Mouse (Mus musculus) midbrain, embryonic 11.5 days (tissue): ENCODE results near the gene Olfr603. TPM values are rescaled to one million over a fixed set of nuclear protein-coding genes. Genes with fewer than 3 reads are reported as not detected.
"Not testable (repeated sequence)": the region's sequence is repeated elsewhere in the genome, so short reads cannot be mapped to it uniquely, and the experiment has no call there.

Source experiments
- ATAC-seq: fragments of 200-750 bp; cut with Nextera tagmentation; 2 replicates; pipeline ENCODE4 v1.8.0; 2017; ENCODE audit warnings: moderate TSS enrichment, moderate library complexity; ENCODE audit not compliant: low FRiP score
- DNase-seq: peaks from one replicate; pipeline ENCODE4 v3.0.0; 2015; ENCODE audit warnings: low spot score; ENCODE audit errors: missing footprints
- H3K27ac ChIP-seq: fragments of 300-500 bp; sonication (generic); 2 replicates; pipeline ENCODE4 v1.5.1; 2014; ENCODE audit warnings: low read depth, low read length
- H3K27me3 ChIP-seq: fragments of 300-500 bp; sonication (generic); 2 replicates; pipeline ENCODE4 v1.6.1; 2014; ENCODE audit warnings: mild to moderate bottlenecking, low read length, moderate library complexity, mixed read lengths; ENCODE audit not compliant: control insufficient read depth, insufficient read depth
- H3K36me3 ChIP-seq: fragments of 300-500 bp; sonication (generic); 2 replicates; pipeline ENCODE4 v1.6.1; 2014; ENCODE audit warnings: mild to moderate bottlenecking, low read length, moderate library complexity, mixed read lengths; ENCODE audit not compliant: control insufficient read depth, insufficient read depth
- H3K4me1 ChIP-seq: fragments of 300-500 bp; sonication (generic); 2 replicates; pipeline ENCODE4 v1.6.1; 2014; ENCODE audit warnings: low read length; ENCODE audit not compliant: control insufficient read depth, insufficient read depth
- H3K4me2 ChIP-seq: fragments of 300-500 bp; sonication (generic); 2 replicates; pipeline ENCODE4 v1.6.1; 2014; ENCODE audit warnings: mild to moderate bottlenecking, moderate library complexity
- H3K4me3 ChIP-seq: fragments of 300-500 bp; sonication (generic); 2 replicates; pipeline ENCODE4 v1.5.1; 2014; ENCODE audit warnings: low read depth, low read length
- H3K9ac ChIP-seq: fragments of 300-500 bp; sonication (generic); 2 replicates; pipeline ENCODE4 v1.6.1; 2014; ENCODE audit warnings: low read length
- H3K9me3 ChIP-seq: fragments of 300-500 bp; sonication (generic); 2 replicates; pipeline ENCODE4 v1.6.1; 2016; ENCODE audit warnings: low read length; ENCODE audit not compliant: control insufficient read depth
- WGBS: fragments of 180-500 bp; shearing (Covaris S2); extraction: QIAGEN DNeasy Blood & Tissue Kit; methylation state at CpG from one replicate; pipeline ENCODE4 v1.1.7; 2014; 5-methylcytosine and 5-hydroxymethylcytosine counted together
- polyA plus RNA-seq: library from polyadenylated mRNA; unstranded; fragments of >200 nt; fragmentation: Nextera tagmentation; extraction: Ambion mirVana; gene quantifications from 2 replicates; pipeline ENCODE4 v1.2.1, GENCODE M21; 2014

Olfr603 gene
- not detected in 2 replicates for polyA plus RNA-seq

DNA sequence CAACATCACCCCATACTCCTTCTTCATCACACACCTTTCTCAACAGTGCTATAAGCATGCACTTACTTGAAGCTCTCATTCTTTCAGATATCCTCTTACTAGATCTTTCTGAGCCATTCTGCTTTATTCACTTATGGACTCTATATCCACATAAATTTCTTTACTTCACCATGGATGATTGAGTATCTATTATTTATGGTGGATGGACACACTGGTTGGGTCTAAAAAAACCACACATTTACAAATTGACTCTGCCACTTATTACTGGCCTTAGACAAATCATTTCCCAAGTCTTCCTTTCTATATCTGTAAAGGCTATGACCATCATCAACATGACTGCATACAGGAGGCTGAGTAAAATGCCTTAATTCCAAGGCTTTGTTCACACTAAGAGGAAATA, at the start of gene Olfr603:
Gene Olfr603 (minus strand): TSS at position 101 of the 400 bp plus-strand sequence.
- H3K9me3 ChIP-seq = no peaks in the 10 kb centered on the region
- no peak for ATAC-seq
- H3K36me3 ChIP-seq = no peaks in the 10 kb centered on the region
- no peak within 1 kb of the TSS for H3K9ac ChIP-seq
- H3K27me3 ChIP-seq = no peaks in the 10 kb centered on the region
- no peak within 1 kb of the TSS for H3K4me2 ChIP-seq
- no peaks in the 10 kb centered on the region for H3K4me1 ChIP-seq
- H3K27ac ChIP-seq = no peak within 1 kb of the TSS
- no peak within 1 kb of the TSS for H3K4me3 ChIP-seq
- no peak for DNase-seq

DNA sequence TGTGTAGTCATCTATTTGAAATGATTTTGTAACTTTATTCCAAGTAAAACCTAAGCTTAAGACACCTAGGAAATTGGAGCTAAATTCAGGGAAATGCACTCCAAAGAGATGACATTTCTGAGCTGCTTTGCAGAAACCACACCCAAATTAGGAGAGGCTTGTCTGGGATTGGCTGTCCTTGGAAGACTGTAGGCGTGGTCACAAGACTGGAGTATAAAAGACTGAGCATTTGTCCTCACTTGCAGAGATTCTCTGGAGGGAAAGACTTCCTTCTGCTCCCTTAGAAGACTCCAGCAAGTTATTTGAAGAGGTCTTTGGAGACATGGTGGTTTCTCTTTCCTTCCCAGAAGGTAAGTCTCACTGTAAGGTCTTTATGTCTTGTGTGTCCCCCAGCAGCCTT, 28.8 kb upstream of the Olfr603 start, which contains the start of gene Usp17lc:
Gene Usp17lc (plus strand): TSS at position 301 of the 400 bp plus-strand sequence.
- not testable (repeated sequence) for H3K4me3 ChIP-seq, H3K27ac ChIP-seq, H3K9me3 ChIP-seq, H3K36me3 ChIP-seq, H3K4me1 ChIP-seq, H3K4me2 ChIP-seq, H3K27me3 ChIP-seq, DNase-seq, ATAC-seq, H3K9ac ChIP-seq
- WGBS = 64% methylated on average over 1 of the region's 1 CpGs

DNA sequence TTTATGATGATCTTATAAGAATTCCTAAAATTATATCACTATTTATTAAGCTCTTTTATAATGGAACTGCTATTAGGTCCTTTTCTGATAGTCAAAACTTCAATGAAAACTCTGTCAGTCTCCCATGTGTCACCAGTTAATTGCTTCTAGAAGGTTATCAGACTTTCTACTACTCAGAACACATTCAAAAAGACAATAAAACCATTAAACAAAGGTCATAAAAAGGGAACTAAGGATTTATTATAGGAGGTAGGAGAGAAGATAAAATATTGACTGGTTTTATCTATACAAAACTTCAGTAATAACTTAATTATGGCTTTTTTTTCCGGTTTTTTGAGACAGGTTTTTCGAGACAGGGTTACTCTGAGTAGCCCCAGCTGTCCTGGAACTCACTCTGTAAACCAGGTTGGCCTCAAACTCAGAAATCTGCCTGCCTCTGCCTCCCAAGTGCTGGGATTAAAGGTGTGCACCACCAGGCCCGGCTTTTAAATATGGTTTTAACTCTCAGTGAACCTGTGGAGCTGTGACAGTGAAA, 20.6 kb upstream of the Olfr603 start:
- H3K4me3 ChIP-seq, H3K27ac ChIP-seq, H3K9me3 ChIP-seq, DNase-seq, H3K9ac ChIP-seq, H3K4me2 ChIP-seq, H3K4me1 ChIP-seq, H3K36me3 ChIP-seq, ATAC-seq, H3K27me3 ChIP-seq: not testable (repeated sequence)
- WGBS = 72% methylated on average over 3 of the region's 3 CpGs

DNA sequence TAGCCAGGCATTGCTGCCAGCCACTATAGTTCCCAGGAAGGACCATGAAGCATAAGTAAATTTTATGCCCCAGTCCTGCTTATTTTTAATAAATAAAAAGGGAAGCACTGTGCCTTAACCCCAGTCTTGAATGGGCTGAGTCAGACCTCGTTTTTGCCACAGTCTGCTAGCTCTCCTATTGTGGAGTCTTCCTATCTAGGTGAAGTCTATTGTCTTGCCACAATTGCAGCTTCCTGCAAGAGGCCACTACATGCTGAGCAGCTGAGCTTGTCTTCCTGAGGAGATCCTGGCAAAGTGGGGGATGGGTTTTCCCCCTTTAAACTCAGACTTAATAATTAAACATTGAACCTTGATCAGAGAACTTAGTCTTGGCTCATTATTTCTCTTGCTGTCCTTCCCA, 13.0 kb upstream of the Olfr603 start:
- Histone ChIP-seq H3K9me3 (no peaks in the 10 kb centered on the region), H3K36me3 (no peaks in the 10 kb centered on the region), H3K9ac (no peak overlapping the region), H3K27ac (no peak overlapping the region), H3K4me1 (no peaks in the 10 kb centered on the region), H3K4me2 (no peak overlapping the region), H3K27me3 (no peaks in the 10 kb centered on the region), H3K4me3 (no peak overlapping the region)
- no peak for DNase-seq
- no peak for ATAC-seq
- WGBS = 11% methylated on average over 1 of the region's 1 CpGs

DNA sequence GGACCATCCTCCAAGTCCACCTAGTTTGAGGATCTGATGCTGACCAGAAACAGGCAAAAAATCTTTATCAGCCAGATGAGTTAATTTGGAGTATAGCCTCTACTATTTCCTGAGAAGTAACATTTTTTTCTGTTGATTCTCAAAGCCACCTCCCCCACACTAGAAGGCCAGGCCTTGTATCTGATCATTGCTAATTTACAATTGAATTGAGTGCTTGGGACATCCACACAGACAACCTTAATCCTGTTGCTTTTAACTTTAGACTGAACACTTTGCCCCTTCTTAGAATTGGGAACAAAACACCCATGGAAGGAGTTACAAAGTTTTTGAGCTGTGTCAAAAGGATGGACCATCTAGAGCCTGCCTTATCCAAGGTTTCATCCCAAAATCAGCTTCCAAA, 11.8 kb upstream of the Olfr603 start:
- Histone ChIP-seq H3K9ac (no peak overlapping the region), H3K27me3 (no peaks in the 10 kb centered on the region), H3K36me3 (no peaks in the 10 kb centered on the region), H3K4me2 (no peak overlapping the region), H3K4me1 (no peaks in the 10 kb centered on the region), H3K27ac (no peak overlapping the region), H3K9me3 (no peaks in the 10 kb centered on the region), H3K4me3 (no peak overlapping the region)
- DNase-seq (no peak), ATAC-seq (no peak)

DNA sequence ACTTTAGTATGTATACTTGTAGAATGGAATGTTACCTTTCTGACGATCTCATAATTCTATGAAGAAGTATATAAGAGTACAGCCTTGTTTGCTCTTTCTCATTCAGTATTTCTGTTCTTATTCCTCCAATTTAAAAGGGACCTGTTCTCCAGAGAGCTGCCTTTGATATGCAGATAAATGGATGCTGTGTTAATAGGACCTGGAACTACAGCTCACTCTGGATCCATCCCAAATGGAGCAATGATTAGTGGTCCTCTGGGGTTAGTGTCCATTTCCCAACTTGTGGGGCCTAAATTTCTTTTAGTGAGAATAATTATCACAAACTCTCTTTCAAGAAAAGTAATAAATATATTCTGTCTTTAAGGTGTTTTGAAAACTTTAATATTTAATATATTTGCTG, 23.4 kb downstream of the Olfr603 start, which contains the start of gene Olfr601:
Gene Olfr601 (minus strand): TSS at position 101 of the 400 bp plus-strand sequence.
- no peak within 1 kb of the TSS for H3K9ac ChIP-seq
- DNase-seq (no peak), ATAC-seq (no peak)
- H3K4me2 ChIP-seq = no peak within 1 kb of the TSS
- no peaks in the 10 kb centered on the region for H3K36me3 ChIP-seq
- no peak within 1 kb of the TSS for H3K4me3 ChIP-seq
- H3K4me1 ChIP-seq = no peaks in the 10 kb centered on the region
- no peaks in the 10 kb centered on the region for H3K9me3 ChIP-seq
- no peak within 1 kb of the TSS for H3K27ac ChIP-seq
- H3K27me3 ChIP-seq = no peaks in the 10 kb centered on the region
- WGBS = 87% methylated on average over 1 of the region's 1 CpGs

DNA sequence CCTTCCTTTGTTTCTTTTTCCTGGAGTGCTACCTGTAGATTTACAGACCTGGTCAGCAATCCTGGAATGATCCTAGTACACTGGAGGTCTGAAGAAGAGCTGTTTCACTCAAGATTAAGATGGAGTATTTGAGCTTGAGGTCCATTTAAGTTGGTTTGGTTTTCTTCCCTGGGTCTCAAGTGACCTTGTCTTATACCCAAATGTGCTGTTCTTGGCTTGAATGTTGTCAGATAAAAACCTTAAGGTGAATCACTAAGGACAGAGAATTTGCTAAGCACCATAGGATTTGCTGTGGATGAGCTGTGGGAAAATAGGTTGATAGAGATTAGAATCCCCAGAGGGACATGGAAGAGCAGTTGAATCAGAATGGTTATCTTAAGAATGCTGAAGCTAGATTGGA, 36.4 kb downstream of the Olfr603 start, which contains the start of gene Olfr600:
Gene Olfr600 (minus strand): TSS at position 101 of the 400 bp plus-strand sequence.
- Histone ChIP-seq H3K27ac (no peak within 1 kb of the TSS), H3K4me2 (no peak within 1 kb of the TSS), H3K27me3 (no peaks in the 10 kb centered on the region), H3K9ac (no peak within 1 kb of the TSS), H3K9me3 (no peaks in the 10 kb centered on the region), H3K36me3 (no peaks in the 10 kb centered on the region), H3K4me3 (no peak within 1 kb of the TSS), H3K4me1 (no peaks in the 10 kb centered on the region)
- ATAC-seq (no peak), DNase-seq (no peak)

DNA sequence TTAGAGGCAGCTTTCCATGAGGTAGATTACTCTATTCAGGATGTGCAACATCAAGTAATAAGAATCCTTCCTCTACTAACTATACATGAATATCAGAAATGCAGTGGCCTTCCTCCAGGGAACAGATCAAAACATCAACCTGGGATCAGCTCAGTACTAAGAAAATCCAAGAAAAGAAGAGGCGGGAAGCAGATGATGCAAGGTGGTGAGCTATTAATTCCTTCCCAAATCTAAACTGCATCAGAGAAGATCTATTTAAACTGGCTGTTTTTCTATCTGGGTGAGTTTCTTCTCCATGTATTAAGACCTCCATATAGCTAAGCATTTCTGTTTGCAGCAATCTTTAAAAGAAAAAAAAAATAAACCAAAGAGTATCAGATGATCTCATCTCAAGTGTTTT, 50.4 kb downstream of the Olfr603 start, which contains the start of gene Olfr599:
Gene Olfr599 (plus strand): TSS at position 301 of the 400 bp plus-strand sequence.
- Histone ChIP-seq H3K9ac (no peak within 1 kb of the TSS), H3K27me3 (no peaks in the 10 kb centered on the region), H3K4me3 (no peak within 1 kb of the TSS), H3K4me1 (no peaks in the 10 kb centered on the region), H3K4me2 (no peak within 1 kb of the TSS), H3K36me3 (no peaks in the 10 kb centered on the region), H3K27ac (no peak within 1 kb of the TSS), H3K9me3 (no peaks in the 10 kb centered on the region)
- ATAC-seq (no peak), DNase-seq (no peak)
- WGBS = 84% methylated on average over 1 of the region's 1 CpGs
